Mouse (Mus musculus) activated CD4-positive, CD25-positive, alpha-beta regulatory T cell, adult 4 months (primary cell): ENCODE measurements around the gene Slit3. TPM values are rescaled to one million over a fixed set of nuclear protein-coding genes. Genes with fewer than 3 reads are reported as not detected.

ENCODE experiments used
- ATAC-seq: one replicate; pipeline ENCODE4 v1.8.0; 2017
- polyA plus RNA-seq, 2 experiments: library from polyadenylated mRNA; unstranded; fragments of 100-300 nt; shearing (Covaris generic); gene quantifications; one replicate each; pipeline ENCODE4 v1.2.1; 2017

Slit3 gene
- polyA plus RNA-seq, 2 experiments from 2014 or later: not detected

DNA sequence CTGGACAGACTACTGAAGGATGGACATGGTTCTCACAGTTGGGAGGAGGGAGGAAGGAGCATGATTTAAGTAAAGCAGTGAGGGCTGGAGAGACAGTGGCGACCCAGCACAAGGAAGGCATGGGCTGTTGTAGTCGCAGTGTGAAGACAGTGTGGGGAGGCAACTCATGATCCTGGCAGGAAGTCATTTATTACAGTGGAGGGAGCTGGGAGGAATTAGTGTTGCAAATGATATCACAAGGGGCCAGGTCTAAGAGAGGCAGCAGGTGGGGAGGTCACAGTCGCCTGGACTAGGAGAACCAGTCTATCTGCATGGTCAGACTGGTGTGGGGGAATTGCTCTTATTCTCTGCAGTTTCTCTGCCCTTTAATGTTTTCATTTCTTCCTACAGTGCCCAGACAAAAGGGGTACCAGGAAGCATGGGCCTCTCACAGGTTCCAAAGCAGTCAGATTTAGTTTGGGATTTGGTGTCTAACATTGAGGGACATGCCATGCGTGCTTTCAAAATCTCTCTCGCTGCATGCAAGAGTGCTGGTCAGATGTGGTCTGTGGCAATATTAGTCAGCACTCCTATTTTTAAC, 194.5 kb downstream of the Slit3 start:
- no peak for ATAC-seq

- ATAC-seq: no peak
Observed at GRCm38 (mm10) chr11:35317221-35317620, 196.2 kb downstream of the Slit3 start.

GRCm38 (mm10) chr11:35317775-35318432, 196.9 kb downstream of the Slit3 start:
- no peak for ATAC-seq

GRCm38 (mm10) chr11:35318433-35319020, 197.5 kb downstream of the Slit3 start:
- ATAC-seq: no peak

- ATAC-seq: no peak
Observed at GRCm38 (mm10) chr11:35320518-35320917, 199.5 kb downstream of the Slit3 start.

DNA sequence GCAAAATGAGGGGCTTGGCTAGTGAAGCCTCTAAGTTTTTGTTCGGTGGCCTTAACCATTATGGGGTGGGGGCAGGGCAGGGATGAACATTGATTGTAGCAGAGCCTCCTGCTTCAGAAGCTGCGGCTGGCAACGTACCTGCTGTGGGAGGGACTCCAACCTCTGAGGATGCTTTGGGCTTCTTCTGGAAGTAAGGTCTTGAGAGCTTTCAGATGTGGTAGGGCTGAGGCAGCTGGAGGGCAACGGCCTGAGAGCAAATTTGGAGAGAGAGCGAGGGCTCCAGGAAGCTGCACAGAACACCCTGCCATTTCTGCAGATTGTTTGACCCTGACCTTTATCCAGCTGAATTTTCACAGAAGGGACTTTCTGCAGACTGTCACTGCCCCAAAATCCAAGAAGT, 203.4 kb downstream of the Slit3 start:
- ATAC-seq: no peak

DNA sequence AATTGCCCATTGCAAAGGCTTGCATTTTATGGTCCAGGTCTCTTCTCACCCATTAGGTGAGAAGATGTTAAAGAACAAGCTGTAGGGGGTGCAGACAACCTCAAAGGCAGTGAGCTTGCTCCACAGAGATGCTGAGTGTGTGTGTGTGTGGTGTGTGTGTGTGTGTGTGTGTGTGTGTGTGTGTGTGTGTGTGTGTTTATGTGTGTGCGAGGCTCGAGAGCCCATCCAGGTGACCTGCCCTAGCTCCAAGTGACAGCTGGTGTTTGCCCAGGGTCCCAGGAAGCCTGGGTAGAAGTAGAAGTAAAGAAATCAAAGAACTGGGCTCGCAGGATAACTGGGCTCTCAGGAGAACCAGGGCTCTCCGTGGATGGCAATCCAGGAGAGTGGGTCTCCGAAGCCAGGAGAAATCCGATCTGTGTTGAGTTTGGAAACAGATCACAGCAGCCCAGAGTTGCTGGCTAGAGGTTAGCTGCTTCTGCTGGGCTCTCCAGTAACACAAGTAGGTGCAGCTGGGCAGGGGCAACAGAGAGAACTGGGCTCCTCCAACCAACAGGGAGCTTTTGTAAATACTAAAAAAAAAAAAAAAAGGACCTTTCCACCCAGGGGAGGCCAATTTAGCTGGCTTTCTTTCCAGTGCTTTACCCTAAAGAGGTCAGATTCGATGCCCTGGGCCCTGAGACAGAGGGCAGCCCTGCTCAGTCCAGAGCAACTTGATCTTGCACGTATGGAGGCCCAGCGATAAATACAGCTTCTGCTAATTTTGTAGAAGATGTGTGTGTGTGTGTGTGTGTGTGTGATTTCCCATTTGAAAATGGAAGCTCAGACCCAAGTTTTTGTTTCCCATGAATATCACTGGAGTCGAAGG, 204.3 kb downstream of the Slit3 start:
- no peak for ATAC-seq

GRCm38 (mm10) chr11:35326346-35326745, 205.3 kb downstream of the Slit3 start:
- ATAC-seq: no peak

- ATAC-seq: no peak
Observed at GRCm38 (mm10) chr11:35327899-35328298, 206.9 kb downstream of the Slit3 start.

DNA sequence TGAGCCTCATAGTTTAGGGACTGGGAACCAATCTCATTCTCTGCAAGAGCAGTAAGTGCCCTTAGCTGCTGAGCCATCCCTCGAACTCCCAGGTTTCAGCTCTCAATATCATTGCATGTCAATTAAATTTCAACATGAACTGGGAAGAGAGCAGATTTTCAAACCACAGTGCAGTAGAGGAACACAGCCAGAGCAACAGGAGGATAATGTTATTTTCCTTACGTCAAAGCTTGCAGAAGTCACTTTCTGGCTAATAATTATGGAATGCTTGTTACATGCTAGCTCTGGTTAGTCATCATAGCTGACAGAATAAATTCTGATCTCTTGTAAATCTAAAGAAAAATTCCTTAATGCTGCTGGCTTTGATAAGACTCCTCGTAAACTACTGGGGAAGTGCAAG, 210.5 kb downstream of the Slit3 start:
- ATAC-seq: no peak

DNA sequence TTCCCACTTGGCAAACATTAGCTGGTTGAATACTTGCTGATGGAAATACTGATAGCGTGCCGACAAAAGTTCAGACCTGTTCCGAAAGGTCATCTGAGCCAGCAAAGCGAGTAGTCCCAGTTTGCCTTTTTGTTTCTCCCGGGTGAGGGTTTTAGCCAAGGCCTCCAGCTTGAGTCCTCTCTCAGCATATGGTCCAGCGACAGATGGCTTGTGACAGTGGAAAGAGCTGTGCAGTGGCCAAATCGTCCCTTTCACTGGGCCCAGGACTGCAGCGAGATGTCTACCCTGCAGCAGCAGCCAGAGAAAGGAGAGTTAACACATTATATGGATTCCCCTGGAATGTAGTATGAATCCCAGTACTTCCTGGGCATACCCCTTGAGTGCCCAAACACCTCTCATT, 215.5 kb downstream of the Slit3 start:
- no peak for ATAC-seq

DNA sequence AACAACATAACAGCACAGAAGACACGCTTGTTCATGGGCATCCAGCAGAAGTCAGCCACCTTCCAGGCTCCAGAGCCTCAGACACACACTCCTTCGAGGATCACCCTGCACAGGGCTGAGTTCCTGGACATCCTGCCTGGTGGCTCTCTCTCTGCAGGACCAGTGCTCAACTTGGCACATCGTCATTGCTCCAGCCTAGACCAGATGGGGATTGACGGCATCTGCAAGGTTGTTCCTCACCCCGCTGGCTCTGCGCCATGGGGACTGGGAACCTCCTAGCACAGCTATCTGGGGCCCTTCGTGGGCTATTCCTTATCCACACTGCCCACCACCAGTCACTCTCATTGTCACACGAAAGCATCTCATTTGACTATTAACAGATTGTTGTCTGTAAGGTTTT, 216.5 kb downstream of the Slit3 start:
- ATAC-seq: no peak

GRCm38 (mm10) chr11:35337927-35338819, 217.1 kb downstream of the Slit3 start:
- no peak for ATAC-seq

- no peak for ATAC-seq
Observed at GRCm38 (mm10) chr11:35340752-35341151, 219.7 kb downstream of the Slit3 start.

DNA sequence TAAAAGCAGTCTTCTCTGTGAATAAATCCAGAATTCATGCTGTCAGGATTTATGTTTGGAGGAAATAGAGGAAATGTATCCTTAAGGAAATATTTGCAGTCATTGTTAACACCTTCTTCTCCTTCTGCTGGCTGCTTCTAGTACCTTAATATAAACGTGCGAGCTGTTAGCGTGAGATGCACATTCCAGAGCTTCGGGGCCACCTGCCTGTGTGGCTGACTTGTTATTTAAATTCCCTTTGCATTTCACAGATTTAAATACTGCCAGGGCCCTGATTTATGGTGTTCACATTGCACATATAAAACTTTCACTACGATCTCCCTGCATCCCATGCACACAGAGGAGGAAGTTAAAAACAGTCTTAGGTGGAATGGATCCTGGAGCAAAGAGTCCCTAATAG, 221.5 kb downstream of the Slit3 start:
- ATAC-seq: no peak

DNA sequence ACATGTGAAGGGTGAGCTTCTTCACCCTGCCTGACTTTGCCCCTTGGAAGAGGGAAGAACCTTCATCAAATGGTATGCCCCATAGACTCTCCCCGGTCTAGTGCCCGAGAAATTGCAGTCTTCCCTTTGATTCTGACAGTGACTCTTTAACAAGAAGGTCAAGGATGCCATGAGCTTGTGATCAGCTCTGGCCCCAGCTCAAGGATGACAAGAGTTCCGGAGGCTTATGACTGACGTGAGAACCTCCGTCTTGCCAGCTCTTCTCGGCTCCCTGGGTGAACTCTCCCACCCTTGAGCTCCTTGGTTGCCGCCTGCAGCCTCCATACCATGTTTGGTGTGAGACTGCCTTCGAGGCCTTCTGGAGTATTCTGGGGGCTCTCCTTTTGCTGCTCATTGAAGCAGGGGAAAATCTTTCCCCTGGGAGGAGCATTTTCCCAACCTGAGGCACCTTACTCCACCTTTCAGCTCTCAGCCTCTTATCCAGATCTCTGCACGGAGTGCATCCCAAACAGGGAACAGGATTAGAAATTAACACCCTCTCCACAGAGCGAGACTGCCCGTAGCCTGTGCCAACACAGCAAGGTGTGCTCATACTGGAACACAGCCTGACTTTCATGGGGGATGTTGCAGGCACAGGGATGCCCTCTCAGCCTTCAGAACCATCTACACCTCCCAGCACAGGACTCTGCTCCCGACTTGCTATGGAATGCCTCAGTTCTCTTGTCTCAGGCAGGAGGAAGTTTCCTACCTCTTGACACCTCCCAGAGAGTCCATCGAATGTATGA, 224.9 kb downstream of the Slit3 start:
- ATAC-seq: no peak

- no peak for ATAC-seq
Observed at GRCm38 (mm10) chr11:35348099-35348498, 227.1 kb downstream of the Slit3 start.

- no peak for ATAC-seq
Observed at GRCm38 (mm10) chr11:35350968-35351367, 229.9 kb downstream of the Slit3 start.

GRCm38 (mm10) chr11:35351376-35351775, 230.4 kb downstream of the Slit3 start:
- ATAC-seq: no peak

DNA sequence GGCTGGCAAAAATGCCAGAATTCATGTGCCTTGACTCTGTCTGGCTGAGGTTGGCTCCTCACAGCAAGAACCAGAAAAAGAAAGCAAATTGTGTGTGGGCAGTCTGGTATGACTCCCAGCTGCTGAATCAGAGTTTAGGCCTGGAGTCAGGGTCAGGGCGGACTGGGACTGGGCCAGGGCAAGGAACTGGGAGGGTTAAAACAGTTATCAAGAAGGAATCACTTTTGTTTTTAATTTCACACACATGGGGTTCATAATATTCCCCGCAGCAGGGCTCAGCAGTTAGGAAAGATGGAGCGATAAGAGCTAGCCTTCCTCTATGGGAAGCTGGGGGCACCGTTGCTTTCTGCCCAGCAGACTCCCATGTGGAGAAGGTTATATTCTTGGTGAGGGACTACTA, 234.8 kb downstream of the Slit3 start:
- no peak for ATAC-seq

DNA sequence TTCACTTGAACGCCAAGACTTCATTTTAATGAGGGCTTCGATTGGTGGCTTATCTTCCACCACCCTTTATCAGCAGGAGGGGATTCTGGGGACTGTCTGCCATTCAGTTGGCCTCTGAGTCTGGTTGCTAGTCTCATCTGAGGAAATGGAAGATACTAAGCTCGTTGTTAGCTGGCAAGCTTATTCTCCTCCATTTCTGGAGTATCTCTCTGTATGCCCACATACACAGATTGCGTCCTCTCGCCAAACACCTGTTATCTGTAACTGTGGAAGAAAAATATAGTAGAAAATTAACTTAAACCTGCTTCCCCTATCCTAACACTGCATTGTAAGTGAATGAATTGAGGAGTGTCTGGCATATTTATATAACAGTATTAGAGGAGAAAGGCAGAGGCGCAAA, 240.0 kb downstream of the Slit3 start:
- no peak for ATAC-seq

- no peak for ATAC-seq
Observed at GRCm38 (mm10) chr11:35362975-35363374, 242.0 kb downstream of the Slit3 start.
